Mouse (Mus musculus) ES-Bruce4 (cell line): Measurements from ENCODE around the gene Myo18b. TPM values are rescaled to one million over a fixed set of nuclear protein-coding genes. Genes with fewer than 3 reads are reported as not detected.
A peak's percentile ranks its signal among the peaks of the same experiment; 100 is the strongest.

Source experiments
- H3K27ac ChIP-seq: 2 replicates; pipeline ENCODE4 v1.5.1; 2012; ENCODE audit warnings: low read length, inconsistent platforms; ENCODE audit not compliant: insufficient read depth
- H3K27me3 ChIP-seq: 2 replicates; pipeline ENCODE4 v1.6.1; 2012; ENCODE audit warnings: mild to moderate bottlenecking, low read length, inconsistent platforms; ENCODE audit not compliant: control insufficient read depth, poor library complexity, insufficient read depth, severe bottlenecking
- H3K36me3 ChIP-seq: 2 replicates; pipeline ENCODE4 v1.6.1; 2012; ENCODE audit warnings: inconsistent platforms, mild to moderate bottlenecking, low read length, moderate library complexity; ENCODE audit not compliant: control insufficient read depth, poor library complexity, insufficient read depth, severe bottlenecking
- H3K4me1 ChIP-seq: one replicate; pipeline ENCODE4 v1.8.1; 2011; ENCODE audit warnings: low read length; ENCODE audit not compliant: control insufficient read depth, insufficient read depth
- H3K4me3 ChIP-seq: 2 replicates; pipeline ENCODE4 v1.5.1; 2011; ENCODE audit warnings: low read depth, mild to moderate bottlenecking, low read length
- H3K9ac ChIP-seq: 2 replicates; pipeline ENCODE4 v1.6.1; 2012; ENCODE audit warnings: low read depth, mild to moderate bottlenecking, inconsistent platforms; ENCODE audit not compliant: poor library complexity, severe bottlenecking
- H3K9me3 ChIP-seq: replicated peaks from 2 replicates; pipeline ENCODE4 v1.6.1; 2012; ENCODE audit warnings: mild to moderate bottlenecking, low read length, inconsistent platforms; ENCODE audit not compliant: control insufficient read depth, poor library complexity, insufficient read depth, severe bottlenecking
- CTCF ChIP-seq: IDR thresholded peaks from one replicate; pipeline ENCODE4 v1.8.1; 2011; ENCODE audit warnings: low read depth, low read length
- EP300 ChIP-seq: IDR thresholded peaks from 2 replicates; pipeline ENCODE4 v1.6.1; 2011; ENCODE audit warnings: low read depth, low read length; ENCODE audit not compliant: insufficient read depth
- POLR2A ChIP-seq: IDR thresholded peaks from one replicate; pipeline ENCODE4 v1.8.1; 2011; ENCODE audit warnings: low read length; ENCODE audit not compliant: insufficient read depth
- polyA plus RNA-seq: library from polyadenylated mRNA; stranded (reverse); fragments of >200 nt; gene quantifications from 2 replicates; pipeline ENCODE4 v1.2.4, GENCODE M21; 2011; ENCODE audit warnings: low read depth; ENCODE audit not compliant: missing spikeins, insufficient read depth, insufficient read length

The Myo18b gene
- polyA plus RNA-seq, 1 experiment, result 0.69 TPM

DNA sequence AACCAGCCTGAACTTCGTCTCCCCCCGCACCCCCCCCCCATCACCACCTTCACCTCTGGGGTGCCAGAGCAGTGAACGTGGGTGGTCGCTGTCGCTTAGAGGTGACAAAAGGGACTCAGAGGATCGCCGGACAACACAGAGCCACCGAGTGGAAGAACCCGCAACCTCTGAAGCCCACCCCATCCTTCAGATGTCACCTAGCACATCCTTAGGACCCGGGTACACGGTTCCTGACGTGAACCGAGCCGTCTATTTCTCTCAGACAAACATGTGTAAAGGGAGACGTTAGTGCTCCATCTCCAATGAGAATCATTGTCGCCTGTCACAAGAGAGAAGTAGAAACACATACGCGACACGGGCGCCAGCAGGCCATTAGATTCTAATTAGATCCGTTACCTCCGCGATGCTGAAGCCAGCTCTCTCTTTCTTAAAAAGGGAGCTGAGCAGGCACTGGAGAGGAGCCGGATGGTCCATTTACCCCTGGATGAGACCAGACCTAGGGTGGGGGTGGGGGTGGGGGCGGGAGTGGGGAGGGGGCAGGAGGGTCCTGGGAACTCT lies 48.1 kb downstream of the Myo18b start:
- no peak overlapping the region for H3K27ac ChIP-seq
- H3K4me1 ChIP-seq, result peaks cover 3% of the 10 kb centered on the region
- no peak for TF ChIP-seq POLR2A
- no peak overlapping the region for H3K9ac ChIP-seq
- H3K9me3 ChIP-seq, result no peaks in the 10 kb centered on the region
- no peaks in the 10 kb centered on the region for H3K36me3 ChIP-seq
- peak overlapping the region; percentile 9; the same call in 1 of the 2 replicates for H3K4me3 ChIP-seq
- no peaks in the 10 kb centered on the region for H3K27me3 ChIP-seq

DNA sequence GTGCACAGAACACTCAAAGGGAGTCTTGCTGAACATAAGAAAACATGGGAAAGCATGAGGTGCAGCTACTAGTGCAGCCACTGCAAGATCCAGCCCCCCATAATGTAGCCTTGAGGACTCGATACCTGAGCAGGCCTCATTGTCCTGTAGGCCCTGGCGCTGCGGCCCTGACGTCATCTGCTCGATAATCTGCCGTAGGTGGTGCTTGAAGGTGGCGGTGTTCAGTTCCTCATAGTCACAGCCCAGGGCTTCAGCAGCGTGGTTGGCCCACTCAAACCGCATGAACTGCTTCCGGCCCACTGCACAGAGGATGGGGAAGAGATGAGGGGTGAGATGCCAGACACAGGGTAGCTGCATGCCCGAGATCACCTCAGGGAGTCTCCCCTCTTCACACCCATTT lies 50.0 kb downstream of the Myo18b start:
- Histone ChIP-seq H3K9me3 (no peaks in the 10 kb centered on the region), H3K4me3 (no peak overlapping the region), H3K4me1 (peaks cover 3% of the 10 kb centered on the region), H3K9ac (no peak overlapping the region), H3K27ac (no peak overlapping the region), H3K36me3 (no peaks in the 10 kb centered on the region), H3K27me3 (no peaks in the 10 kb centered on the region)
- TF ChIP-seq POLR2A (no peak), EP300 (no peak), CTCF (no peak)

DNA sequence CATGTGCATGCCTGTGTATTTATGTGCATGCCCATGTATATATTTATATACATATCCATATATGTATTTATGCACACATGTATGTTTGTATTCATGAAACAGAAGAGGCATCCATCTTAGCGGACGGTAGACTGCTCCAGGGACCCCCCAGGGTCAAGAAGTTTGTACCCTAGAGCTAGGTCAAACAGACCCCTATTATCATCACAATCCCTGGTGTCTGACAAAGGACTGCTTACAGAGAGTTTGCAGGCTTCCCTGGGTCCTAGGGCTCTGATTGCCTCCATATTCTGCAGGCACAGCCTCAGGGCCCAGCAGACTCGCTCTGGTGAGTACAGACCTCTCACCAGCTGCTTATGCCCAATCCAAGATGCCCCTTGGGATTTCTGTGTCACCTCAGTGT lies 51.7 kb downstream of the Myo18b start:
- Histone ChIP-seq H3K9ac (no peak overlapping the region), H3K27ac (no peak overlapping the region), H3K9me3 (no peaks in the 10 kb centered on the region), H3K27me3 (no peaks in the 10 kb centered on the region), H3K36me3 (no peaks in the 10 kb centered on the region), H3K4me3 (no peak overlapping the region), H3K4me1 (peaks cover 3% of the 10 kb centered on the region)
- no peak for TF ChIP-seq EP300
- TF ChIP-seq CTCF, result no peak
- no peak for TF ChIP-seq POLR2A

DNA sequence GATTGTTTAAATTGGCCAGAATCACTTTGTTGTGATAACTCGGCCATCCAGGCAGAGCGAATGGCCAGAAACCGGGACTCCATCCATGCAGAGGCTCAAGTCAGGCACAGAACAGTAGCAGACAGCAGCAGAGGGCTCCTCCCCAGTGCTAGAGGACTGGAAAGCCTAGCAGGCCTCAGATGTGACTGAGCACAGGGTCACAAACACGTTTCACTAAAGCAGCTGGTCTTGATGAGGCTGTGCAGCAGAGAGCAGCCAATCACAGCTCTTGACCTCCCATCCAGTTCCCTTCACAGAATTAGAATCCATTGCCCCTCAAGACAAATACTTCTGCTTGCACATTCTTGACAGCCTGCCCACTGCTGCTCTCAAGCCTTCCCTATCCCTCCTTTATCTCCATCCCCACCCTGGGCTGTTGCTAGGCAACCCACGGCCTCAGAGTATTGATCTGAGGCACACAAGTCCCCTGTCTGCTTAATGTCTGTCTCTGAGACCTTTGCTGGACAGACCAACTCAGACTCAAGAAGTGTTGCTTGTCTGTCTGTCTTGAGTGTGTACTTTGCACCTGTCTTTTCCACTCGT lies 52.4 kb downstream of the Myo18b start:
- no peak for TF ChIP-seq POLR2A
- TF ChIP-seq EP300, result no peak
- TF ChIP-seq CTCF, result no peak
- Histone ChIP-seq H3K9ac (no peak overlapping the region), H3K36me3 (no peaks in the 10 kb centered on the region), H3K4me1 (peaks cover 3% of the 10 kb centered on the region), H3K9me3 (no peaks in the 10 kb centered on the region), H3K27ac (no peak overlapping the region), H3K4me3 (no peak overlapping the region), H3K27me3 (no peaks in the 10 kb centered on the region)

DNA sequence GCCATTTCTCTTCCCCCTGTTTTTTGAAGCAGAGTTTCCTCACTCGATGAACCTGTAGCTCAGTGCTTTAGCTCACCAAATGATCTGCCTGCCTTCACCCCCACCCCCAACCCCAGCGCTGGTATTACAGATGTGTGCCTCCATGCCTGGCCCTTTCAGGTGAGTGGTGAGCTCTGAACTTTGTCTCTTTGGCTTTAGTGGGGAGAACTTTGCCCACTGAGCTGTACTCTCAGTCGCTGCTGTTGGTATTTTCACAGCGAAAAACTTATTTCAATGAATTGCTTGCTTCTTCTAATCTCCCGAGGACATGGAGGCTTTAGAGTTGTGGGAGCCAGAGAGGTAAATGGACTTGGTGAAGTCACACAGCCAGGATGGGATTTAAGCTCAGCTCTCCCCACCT lies 53.5 kb downstream of the Myo18b start:
- H3K27me3 ChIP-seq, result no peaks in the 10 kb centered on the region
- no peaks in the 10 kb centered on the region for H3K9me3 ChIP-seq
- no peak for TF ChIP-seq EP300
- TF ChIP-seq POLR2A, result no peak
- no peak for TF ChIP-seq CTCF
- H3K27ac ChIP-seq, result no peak overlapping the region
- no peak overlapping the region for H3K9ac ChIP-seq
- no peaks in the 10 kb centered on the region for H3K4me1 ChIP-seq
- no peak overlapping the region for H3K4me3 ChIP-seq
- H3K36me3 ChIP-seq, result no peaks in the 10 kb centered on the region

DNA sequence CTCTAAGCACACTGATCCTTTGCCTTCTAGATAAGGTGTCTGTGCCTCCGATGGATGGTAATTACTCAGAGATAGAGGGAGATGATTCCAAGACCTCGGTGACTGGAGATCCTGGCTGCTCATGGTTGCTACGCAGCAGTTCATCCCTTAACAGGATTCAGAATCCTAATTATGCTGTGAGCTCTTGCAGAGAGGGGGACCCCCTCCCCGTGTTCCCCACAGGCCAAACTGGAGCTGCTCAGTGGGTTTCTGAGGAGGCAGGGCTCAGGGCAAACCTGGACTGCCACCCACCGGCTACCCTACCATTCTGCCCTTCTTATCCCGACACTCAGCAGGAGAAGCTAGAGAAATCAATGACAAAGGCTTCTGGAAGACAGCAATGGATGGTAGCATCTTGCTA lies 54.3 kb downstream of the Myo18b start:
- Histone ChIP-seq H3K27ac (no peak overlapping the region), H3K4me1 (no peaks in the 10 kb centered on the region), H3K9me3 (no peaks in the 10 kb centered on the region), H3K9ac (no peak overlapping the region), H3K4me3 (no peak overlapping the region), H3K27me3 (no peaks in the 10 kb centered on the region), H3K36me3 (no peaks in the 10 kb centered on the region)
- no peak for TF ChIP-seq EP300
- TF ChIP-seq CTCF, result no peak
- no peak for TF ChIP-seq POLR2A
